Mouse (Mus musculus) layer of hippocampus, adult 9-10 months (tissue): ENCODE results near the gene Trhr2.
"Not testable (repeated sequence)": the region's sequence is repeated elsewhere in the genome, so short reads cannot be mapped to it uniquely, and the experiment has no call there.

Source experiments
- DNase-seq: peaks from one replicate; pipeline ENCODE4 v3.0.0; 2022; ENCODE audit warnings: low spot score

The Trhr2 gene

GRCm38 (mm10) chr8:122332753-122333506 lies 27.6 kb downstream of the Trhr2 start:
- DNase-seq = peak; percentile 74

DNA sequence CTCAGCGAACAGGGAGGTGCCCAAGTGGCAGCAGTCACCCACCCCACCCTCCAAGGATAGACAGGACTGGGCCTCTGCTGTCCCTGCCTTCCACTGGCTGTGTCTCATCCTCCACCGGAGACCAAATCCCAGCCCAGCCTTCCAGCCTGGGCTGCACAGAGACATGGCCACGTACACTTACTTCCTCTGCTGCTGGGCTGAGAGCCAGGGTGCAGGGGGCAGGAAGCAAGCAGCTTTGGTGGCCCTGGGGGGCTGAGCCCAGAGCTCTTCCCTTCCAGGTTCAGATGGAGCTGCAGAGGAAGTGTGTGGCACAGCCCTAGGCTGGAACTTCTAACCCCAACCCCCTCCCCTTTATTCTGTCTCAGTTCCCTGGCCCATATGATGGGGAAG lies 29.4 kb downstream of the Trhr2 start:
- no peak for DNase-seq

GRCm38 (mm10) chr8:122330446-122331133 lies 30.0 kb downstream of the Trhr2 start:
- no peak for DNase-seq

GRCm38 (mm10) chr8:122329553-122330239 lies 30.9 kb downstream of the Trhr2 start:
- DNase-seq = no peak

DNA sequence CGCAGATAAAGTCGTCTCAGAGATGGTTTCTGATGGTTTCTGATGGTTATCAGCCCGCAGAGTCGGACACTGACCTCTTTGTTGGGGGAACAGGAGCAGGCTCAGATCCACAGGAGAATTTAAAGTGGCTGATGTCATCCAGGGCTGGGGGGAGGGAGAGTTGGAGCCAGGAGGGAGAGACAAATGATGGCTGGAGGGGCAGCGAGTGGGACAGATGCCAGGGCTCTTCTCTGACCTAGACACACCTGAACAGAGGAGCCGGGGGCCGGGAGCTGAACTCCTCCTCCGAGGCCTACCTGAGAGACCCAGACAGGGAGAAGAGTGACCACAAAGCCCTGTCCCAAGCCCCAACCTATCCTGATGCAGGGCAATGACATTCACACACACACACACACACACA lies 31.5 kb downstream of the Trhr2 start:
- no peak for DNase-seq

- DNase-seq = no peak
Observed at GRCm38 (mm10) chr8:122326114-122326542, 34.4 kb downstream of the Trhr2 start.

DNA sequence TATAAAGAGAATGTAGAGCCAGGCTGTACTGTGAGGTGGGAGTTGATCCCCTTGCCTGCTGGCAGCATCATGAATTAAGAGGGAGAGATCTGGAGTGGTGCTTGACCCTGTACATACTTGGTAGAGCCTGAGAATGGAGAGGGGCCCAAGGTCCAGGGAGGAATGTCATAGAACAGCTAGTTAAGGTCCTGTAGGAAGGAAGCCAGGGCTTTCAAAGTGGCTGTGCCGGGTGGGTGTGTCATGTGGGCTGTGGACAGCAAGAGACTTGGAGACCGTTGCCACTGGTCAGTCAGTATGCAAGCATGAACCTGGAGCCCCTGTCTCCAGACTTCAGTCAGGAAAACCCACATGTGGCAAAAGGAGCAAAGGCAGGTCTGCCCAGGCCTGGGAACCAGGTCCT lies 35.4 kb downstream of the Trhr2 start:
- DNase-seq = no peak

- not testable (repeated sequence) for DNase-seq
Observed at GRCm38 (mm10) chr8:122323951-122324402, 36.6 kb downstream of the Trhr2 start.

GRCm38 (mm10) chr8:122322792-122323191 lies 37.8 kb downstream of the Trhr2 start:
- DNase-seq = no peak

- no peak for DNase-seq
Observed at GRCm38 (mm10) chr8:122322126-122322525, 38.4 kb downstream of the Trhr2 start.

DNA sequence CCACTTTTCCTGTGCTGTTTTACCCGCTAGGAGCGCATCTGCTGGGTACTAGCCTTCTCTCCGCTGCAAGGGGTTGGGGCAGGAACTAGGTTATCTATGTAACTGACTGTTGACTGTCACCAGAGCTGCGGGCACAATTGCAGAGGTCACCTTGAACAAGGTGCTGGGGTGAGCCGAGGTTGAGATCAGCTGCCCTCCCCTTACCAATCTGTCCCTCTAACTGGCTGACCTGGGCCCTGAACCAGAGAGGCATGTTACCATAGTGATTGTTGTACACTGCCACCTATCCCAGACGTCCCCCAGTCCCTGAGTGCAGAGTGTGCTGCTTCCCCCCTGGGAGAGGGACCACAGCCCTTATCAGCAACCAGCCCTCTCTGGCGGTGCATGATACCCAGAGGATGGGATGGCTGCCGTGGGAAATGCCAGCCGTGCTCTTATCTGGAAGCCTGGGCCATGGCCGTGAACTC lies 39.1 kb downstream of the Trhr2 start:
- no peak for DNase-seq

GRCm38 (mm10) chr8:122320541-122320940 lies 40.0 kb downstream of the Trhr2 start:
- DNase-seq = no peak

DNA sequence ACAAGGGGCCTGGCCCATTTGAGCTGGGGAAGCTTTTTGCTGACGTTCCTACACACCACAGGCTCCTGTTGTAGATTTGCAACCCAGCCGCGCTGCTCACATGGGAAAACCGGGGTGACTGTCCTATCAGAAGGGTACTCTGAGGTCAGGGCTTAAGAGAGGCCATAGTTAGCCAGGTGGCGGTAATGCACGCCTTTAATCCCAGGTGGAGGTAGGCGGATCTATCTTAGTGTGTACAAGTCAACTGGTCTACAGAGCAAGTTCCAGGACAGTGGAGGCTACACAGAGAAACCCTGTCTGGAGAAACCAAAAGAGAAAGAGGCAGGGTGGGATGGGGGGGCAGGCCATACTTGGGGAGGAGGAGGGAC lies 40.9 kb downstream of the Trhr2 start:
- DNase-seq = no peak

- DNase-seq = no peak
Observed at GRCm38 (mm10) chr8:122319045-122319707, 41.4 kb downstream of the Trhr2 start.

DNA sequence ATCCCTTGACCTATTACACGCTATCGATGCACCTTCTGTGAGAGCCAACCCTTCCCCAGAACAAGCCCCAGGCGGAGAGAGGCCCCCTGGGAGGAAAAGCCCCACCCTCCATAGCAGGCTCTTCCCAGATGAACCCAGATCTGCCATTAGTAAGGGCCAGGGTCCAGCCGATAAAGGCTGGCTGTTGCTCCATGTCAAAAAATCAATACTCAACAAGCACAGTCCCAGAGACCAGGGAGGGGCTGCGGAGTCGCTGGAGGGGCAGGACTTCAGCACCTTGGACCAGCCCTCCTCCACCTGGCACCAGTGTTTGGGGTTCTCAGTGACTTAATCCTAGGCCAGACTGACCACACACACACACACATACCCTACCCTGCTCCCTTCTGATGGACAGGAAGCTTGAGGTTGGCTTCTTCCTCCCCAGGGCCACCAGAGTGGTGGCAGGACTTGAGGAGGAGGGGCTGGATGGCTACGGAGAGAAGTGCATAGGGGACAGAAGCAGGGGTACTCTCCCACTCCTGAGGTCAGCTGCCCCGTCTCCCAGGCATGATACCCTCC lies 42.5 kb downstream of the Trhr2 start:
- DNase-seq = no peak

DNA sequence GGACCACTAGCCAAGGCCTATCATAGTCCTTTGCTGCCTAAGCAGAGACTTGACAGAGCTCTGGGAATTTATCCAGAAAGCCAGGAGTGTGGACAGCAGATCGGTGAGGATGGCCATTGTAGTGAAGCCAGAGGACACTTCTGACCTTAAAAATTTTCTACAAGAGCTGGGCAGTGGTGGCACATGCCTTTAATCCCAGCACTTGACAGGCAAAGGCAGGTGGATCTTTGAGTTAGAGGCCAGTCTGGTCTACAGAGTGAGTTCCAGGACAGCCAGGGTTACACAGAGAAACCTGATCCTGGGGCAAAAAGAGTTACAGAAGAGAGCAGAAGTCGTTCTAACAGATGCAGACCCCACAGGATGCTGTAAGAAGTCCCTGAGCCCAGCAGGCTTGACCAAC lies 44.1 kb downstream of the Trhr2 start:
- DNase-seq = no peak

GRCm38 (mm10) chr8:122314899-122315496 lies 45.5 kb downstream of the Trhr2 start:
- no peak for DNase-seq

DNA sequence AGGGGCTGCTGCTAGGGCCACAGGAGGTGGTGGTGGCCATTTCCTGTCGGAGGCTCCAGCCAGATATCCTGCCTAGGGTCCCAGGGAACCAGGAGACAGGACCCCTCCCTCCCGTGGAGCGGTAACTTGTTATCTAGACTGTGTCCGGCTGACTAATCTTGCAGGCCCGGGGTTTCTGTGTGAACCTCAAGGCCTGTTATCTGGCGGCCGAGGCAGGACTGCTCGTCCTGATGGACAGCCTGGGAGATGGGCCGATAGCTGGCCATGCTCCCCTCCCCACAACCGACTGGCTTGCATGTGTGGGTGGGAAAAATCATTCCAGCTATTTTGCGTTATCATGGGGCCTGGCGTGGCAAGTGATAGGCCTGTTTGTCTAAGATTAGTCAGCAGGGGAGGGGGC lies 47.2 kb downstream of the Trhr2 start:
- DNase-seq = no peak

DNA sequence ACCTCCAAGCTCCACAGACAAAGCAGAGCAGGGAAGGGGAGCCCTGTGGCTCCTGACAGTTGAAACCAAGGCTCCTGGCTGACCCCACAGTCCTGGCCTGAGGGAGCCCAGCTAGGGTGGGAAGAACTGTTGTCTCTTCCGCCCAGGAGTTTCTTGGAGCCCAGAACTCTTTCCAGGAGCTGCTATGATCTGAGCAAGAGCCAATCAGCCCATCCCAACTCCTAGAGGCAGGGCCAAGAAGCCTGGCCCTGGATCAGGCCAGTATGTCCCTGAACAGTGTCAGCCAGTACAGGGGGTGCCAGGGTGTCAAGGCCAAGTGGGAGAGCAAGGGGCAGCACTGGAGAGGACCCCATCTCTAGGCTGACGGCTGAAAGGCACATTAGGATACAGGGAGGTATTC lies 48.0 kb downstream of the Trhr2 start:
- no peak for DNase-seq

- DNase-seq = no peak
Observed at GRCm38 (mm10) chr8:122311115-122311514, 49.4 kb downstream of the Trhr2 start.

DNA sequence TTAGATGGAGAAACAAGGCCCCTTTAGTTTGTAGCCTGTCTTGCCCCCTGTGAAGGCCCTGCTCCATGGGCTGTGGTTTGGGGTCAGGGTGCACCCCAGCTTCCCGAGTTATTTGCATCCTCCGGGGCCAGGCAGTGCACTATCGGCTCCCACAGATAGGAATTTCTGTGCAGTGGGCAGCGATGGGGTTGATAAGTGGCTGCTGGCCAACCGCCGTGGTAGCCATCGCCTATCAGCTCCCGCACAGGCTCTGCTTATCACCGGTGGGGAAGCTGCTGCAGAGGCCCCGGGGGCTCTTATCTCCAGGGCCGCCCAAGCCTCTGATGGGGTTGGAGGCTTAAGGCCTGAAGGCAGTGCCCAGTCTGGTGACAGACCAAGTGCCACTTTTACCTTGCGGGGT lies 51.3 kb downstream of the Trhr2 start:
- no peak for DNase-seq

DNA sequence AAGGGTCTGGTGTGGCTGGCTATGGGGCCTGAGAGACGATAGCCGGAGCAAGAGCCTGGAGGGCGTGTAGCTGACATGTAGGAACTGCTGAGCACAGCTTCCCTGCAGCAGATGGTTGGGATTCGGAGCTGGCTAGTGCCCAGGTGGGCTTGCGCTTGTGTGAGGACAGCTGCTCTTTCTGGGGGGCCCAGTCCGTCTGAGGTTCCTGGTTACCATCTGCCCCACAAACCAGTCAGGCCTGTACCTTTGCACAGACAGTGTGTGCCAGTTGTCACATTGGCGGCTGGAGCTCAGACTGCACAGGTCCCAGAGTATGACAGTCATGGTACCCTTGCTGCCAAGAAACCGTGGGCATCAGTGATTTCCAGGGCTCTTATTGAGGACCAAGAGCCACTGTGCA lies 52.7 kb downstream of the Trhr2 start:
- DNase-seq = no peak
